Mouse (Mus musculus) A20 (cell line): ENCODE data around the gene Lin28b.

Source experiments
- DNase-seq: peaks from one replicate; pipeline ENCODE4 v3.0.0-alpha.2; 2011; ENCODE audit warnings: low read depth, low spot score

Gene Lin28b

DNA sequence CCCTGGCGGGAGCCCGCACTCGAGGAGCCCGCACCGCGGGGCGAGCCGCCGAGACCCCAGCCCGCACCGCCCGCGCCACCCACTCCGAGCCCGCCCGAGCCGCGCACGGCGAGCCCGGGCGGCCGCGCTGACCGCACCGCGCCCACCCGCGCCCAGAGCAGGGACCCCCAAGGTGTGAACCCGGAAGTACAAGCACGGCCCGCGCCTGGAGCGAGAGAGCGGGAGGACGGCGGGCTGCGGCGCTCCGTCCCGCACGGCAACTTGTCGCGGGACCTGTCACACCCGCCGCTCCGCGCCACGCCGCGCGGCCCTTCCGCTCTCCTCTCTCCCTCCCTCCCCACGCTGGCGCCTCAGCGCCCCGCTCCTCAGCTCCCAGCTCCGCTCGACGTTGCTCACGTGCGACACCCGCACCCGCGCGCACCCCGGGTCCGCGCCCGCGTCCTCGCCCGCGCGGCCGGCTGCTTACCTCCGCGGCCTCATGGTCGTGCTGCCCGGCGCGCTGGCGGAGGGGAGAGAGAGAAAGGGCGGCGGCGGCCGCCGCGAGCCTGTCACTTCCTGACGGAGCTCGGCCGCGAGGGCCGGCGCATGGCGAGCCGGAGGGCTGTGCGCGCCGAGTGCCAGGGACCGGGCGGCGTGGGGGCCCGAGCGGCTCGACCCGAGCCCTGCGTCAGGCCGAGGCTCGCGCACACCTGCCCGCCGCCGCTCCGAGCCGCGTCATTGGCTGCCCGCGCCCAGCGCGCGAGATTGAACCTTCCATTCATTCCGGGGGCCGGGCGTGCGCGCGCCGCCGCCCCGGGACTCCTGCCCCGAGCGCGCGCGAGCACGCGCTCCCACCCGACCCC is at the start of gene Lin28b:
TSS of gene Lin28b (minus strand) at position 635 of the 842 bp plus-strand sequence.
- DNase-seq = no peak

DNA sequence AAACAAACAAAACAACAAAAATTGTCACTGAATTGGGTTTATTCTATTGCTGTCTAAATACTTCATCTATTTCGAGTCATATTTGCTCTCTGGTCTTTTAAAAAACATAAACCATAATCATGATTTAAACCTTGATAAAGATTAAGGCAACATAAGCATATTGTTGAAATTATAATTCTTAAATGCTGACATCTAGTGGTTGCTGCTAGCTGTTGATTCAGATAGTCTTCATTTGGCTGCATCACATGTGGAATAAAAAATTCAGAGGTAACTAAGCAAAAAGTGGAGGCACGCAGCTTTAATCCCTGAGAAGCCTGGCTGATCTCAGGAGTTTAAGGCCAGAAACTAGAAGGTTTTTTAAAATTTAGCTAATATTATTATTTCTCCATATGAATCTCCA is 25.6 kb upstream of the Lin28b start:
- peak; percentile 2 for DNase-seq

DNA sequence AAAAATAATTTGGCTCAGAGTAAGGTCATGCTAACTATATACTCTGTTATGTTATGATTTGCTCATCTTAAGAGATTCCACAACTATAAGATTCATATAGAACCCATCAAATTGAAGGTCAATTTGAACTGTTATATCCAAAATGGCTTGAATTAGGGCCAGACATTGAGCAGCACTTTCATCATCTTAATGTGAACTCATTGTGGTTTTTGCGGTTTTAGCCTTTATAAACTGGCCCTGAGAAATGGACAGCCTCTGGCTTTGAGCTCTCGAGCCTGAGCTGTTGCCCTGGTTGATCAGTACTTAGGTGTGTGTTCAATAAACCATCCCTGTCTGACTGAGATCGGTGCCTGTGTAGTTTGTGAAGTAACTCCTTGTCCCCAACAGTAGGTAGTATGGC is 24.5 kb upstream of the Lin28b start:
- DNase-seq = no peak

DNA sequence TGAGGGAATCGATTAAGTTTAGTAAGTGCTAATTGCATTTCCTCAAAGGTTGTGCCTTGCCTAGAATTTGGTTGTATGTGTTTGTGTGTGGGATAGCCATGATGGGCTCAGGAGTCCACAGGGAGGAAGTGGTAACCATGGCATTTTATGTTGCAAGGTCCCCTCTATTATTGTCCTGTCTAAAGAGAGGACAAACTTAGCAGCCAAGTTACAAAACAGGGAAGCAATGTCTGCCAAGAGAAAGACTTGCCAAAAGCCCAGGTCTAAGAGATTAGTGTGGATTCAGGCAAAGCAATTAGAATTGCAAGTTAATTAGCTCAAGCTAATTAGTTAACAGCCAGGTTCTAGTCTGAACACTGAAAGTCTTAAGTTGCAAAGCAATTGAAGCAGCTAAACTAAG is 14.1 kb upstream of the Lin28b start:
- DNase-seq = no peak

DNA sequence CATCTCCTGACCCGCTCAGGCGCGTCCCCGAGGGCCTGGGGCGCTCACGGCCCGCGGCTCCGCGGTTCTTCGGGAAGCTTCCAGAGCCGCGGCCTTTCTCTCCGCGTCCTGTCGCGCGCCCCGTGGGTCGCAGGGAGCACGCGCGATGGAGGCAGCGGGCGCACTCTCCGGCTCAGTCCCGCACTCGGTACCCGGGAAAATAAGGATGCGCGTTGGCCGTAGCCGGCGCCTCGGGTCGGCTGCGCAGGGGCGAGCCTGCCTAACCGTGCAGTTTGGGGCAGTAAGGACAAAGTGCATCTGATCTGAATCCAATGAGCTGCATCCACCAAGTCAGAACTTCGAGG is 380 bp upstream of the Lin28b start:
- DNase-seq = no peak

DNA sequence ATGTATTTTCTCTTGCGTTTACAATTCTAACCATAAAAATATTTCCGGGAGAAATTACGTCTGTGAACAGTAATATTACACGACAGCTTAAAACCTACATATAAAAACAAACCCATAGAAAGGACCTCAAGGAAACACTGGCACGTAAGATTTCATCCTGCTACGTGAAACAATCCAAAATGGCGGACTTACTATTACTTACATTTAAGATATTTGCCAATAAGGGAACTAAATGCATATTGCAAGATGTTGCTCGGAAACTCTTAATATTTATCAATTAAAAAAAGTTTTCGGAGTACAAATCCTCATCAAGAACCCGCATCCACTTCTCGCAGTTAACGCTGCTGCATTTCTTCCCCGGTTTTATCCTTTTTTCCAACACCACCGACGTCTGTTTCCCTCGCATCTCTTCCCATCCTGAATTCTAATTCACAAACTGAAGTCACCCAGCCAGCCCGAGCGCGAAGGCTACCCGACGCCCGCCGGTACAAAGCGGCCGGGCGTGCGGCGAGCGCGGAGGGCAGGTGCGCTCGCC is 902 bp downstream of the Lin28b start:
- DNase-seq = no peak

DNA sequence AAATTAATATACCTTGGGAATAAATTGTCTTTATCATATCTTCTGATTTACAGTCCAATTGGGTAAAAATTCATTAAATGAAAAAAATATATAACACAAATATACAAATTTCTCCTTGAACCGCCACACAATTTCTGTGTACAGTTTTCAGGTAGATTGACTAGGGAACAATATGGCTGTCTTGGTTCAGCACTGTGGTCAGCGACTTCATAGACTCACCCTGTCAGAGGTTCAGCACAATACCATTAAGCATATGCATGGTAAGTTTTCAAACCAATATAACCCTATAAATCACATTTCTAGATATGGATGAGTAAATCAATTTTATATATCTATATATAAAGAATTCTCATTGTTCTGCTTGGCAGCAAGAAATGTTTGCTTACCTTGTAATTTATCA is 3.0 kb downstream of the Lin28b start:
- peak; percentile 4 for DNase-seq

DNA sequence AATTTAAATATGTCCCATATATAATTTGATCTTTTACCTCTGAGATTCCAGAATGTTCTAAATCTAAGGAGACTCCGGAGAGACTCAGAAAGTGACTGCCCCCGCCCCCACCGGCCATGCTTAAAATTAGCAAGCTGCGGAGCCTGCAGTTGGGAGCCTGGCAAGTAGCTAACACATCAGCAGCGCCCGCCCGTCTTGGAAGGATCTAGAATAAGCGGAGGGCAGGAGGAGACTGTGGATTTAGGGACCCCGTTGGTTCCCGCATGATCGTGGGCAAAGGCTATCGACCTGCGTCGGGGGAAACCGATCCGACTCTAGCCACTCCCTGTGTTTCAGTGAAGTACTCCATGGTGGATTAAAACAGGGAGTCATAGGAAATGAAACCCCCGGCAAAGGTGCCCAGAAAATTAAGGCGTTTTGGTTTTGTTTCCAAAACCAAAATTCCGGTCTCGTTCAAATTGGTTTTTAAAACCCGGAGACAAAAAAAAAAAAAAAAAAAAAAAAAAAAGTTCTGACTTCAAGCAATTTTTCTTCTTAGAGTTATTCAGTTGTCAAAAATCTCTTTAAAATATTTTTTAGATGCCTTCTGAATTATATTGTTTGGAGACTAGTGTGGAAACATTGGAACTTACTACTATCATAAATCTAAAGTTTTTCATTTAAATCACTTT is 12.4 kb downstream of the Lin28b start:
- DNase-seq = no peak

DNA sequence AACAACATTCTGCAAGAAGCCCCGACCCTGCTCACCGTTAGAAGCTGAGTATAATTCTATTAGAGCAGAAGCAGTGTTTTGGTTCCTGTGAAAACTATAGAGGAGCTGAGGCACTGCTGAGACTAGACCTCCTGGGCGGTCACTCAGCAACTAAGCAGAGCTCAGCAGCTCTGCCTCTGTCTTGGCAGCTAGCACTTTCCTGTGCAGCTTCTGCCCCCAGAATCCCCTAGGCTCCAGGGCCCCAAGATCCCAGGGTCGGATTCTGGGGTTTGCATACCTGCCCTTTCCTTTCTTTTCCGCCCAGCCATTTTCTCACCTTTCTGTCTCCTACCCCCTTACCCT is 13.1 kb downstream of the Lin28b start:
- DNase-seq = no peak

DNA sequence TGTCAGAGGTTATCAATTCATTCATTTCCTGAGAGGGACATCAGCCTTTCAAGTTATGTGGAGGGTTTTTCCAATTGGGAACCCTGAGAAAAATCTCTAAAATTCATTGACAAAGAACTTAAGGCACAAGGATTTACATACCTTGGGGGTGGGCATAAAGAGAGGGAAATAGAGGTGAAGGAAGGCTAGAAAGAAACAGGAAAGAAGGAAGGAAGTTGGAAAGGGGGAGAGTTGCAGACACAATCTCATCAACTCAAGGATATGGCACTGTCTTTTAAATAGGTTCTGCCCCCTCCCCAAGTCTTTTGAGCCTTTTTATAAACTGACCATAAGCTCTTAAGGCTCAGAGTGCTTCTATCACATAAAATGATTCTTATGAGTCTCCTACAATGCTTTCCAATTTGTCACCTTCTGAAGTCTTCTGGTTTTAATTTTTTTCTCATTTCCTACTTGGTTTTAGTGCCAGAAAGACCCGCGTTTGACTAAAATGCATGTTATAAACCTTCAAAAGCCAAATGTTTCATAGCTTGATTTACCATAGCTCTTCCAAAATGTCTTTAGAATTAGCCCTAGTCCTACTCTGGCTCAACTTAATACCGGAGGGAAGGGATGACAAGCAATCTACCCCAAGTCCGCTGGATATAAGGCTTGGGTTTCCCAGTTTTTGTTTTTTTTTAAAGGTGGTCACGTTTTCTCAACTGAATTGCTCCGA is 13.6 kb downstream of the Lin28b start:
- DNase-seq = no peak

DNA sequence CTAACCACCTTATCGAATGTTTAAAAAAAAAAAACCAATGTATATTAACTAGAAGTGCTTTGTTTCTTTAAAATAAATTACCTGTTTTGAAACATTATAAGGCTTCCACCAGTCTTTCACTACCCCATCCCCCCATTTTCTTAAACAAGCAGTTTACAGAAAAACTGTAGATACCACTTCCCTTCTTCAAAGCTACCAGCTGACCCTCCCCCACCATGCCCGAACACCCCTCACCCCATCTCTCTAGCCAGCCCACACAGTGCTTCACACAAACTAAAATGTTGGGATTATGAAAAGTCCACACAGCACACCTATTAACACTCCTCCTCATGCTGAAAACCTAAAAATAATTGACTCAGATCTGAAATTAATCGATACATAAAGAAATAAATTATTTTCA is 14.9 kb downstream of the Lin28b start:
- no peak for DNase-seq

DNA sequence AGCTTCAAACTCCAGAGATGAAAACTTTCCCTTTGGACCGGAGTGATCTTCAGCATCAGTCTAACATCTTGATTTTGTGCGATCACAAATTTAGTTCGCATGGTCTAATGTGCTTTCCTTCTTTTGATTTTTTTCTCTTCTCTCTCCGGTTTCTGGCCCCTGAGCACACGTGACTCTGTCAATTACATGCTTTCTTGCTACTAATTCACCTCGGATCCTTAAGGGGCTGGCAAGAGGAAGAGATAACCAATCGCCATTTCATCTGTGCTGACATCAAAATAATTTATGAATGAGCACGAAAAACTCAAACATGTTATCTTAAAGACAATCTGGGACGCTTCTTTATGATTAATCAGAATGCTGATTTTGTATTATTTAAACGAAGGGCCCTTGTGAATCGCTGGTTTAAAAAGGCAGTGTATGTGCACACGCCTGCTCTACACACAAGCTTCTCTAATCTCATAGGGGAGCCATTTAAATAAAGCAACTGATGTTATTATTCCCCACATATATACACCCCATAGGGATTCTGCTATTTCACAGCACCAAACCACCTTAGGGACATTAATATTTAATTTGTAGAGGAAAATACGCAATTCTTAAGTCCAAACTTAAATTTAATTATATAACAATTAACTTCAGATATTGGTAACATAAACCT is 16.0 kb downstream of the Lin28b start:
- no peak for DNase-seq

DNA sequence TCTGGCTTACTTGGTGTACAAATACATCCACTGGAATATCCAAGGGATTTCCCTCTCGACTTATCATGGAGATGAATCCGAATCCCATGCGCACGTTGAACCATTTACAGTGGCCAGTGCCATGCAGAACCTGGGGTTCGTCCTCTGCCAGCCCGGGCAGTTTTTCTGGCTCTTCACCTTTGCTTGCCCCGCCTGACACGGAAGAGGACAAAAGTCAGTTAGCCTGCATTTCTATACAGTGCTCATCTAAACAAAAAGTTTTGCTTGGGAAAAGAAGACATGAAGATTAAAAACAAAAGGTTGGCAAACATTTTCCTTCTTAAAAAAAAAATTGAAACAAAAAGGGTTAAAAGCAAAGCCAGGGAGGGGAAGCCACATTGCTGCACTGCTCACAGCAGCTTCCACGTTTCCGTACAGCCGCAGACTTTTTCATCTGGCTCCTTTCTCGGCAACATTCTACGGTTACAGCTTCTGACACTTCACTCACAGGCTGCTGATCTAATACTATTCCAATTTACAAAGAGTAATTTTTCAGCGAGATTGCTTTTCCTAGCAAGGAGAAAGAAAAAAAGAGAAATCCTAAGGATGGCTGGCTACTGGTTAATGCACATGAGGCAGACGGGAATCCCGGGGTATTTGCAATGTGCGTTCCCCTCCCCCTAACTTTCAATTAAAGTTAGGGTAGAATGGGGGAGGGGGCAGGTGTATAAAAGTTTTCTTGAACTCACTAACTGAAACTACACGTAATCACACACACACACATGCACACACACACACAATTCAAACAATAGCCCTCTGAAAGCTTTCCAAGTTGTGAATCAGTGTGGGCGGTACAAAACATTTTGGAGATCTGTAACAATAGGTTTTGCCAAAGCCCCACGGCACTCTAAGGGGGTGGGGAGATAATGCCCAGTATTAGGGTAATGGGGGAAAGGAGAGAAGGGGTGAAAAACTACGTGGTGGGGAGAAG is 16.9 kb downstream of the Lin28b start:
- no peak for DNase-seq

DNA sequence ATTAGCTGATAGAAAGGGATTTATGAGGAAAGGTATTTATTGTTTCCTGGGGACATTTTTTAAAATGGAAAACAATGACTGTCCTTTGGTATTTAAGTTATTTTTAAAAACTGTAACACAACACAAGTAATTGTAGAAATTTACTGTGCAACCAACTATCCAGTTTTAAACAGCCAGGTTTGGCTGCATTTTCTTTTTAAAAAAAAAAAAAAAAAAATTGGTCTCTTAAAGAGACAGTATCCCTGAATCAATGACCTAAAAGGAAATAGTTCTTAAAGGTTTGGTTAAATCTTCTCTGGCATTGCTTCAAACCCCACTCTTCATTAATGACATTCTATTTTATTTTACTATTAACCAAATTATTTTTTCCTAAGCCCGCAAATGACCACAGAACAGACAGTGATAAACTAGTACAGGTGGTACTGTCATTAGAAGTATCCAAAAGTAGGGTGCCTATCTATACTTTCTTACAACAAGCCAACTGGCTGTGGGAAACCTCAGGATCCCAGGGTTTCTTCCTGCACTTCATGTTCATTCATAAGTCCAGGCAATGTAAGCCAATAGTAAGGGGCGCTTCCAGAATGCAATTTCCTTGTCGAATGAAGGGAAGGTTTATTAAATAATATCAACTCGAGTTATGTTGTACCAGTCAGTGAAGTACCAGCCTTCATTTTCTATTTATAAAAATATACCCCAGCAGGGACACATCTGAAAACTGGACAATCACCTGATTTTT is 17.8 kb downstream of the Lin28b start:
- DNase-seq = no peak

DNA sequence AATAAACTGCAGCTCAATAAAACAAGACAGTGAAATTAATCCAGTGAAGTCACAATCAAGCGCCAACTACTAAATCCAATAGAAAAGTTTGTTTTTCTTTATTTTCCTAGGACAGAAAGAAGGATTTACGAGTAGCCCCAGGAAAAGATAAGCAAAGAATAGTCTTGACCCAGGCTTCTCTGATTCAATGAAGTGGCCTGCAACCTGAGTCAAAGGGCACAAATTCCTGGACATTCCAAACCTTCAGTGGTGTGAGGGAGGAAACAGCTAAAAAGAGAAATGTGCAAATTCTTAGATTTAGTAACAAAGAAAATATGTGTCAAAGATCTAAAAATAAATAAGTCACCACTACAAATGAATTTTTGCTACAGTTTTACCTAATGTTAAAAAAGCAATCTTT is 27.6 kb downstream of the Lin28b start:
- no peak for DNase-seq

DNA sequence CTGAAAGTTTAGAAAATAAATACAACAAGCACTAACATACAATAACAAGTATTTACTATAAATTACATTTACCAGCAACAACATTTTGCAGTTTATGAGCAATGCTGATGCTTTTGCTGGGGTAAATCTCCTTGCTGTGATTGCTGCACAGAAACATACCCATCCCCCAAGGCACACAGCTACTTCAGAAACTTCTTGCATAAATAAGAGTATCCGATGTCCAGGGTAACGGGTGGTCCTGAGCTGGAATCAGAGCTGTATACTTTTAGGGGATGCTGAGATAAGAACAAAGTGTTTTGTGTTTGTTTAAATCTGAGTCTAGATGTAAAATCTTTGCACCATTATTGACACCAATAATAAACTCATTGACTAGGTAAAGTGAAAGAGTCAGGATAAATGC is 28.1 kb downstream of the Lin28b start:
- no peak for DNase-seq

DNA sequence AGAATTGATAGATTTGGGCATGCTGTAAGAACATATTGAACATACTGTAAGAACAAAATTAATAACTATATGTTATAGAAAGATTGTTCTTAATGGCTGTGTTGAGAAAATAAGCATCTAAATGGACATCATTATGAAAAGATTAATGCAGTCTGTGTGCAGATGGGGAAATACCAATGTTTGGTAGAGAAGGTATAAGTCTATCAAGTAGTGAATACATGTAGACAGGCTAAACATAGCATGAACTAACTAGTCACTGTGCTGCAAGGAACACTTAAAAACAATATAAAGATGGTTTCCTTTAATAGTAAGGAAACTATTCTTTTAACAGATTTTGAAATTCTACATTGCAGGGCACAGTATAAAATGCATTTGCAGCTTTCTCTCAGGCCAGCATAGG is 39.6 kb downstream of the Lin28b start:
- DNase-seq = no peak

DNA sequence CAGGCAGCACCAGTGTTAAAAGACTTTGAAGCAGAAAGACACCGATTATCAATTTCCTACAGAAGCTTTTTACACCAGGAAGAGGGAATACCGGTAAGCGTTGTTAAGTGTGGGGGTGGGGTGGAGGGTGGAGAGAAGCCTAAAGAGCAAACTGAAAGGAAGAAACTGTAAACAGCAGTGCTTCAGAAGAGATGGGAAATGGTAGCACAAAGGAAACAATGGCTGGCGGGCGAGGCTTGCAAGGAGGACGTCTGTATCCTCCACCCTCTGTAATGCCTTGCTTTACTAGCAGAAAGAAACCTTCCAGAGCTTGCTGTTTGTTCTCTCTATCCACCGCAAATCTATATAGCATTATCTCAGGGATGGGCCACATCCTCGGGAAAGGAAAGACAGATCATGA is 40.0 kb downstream of the Lin28b start:
- DNase-seq = no peak

DNA sequence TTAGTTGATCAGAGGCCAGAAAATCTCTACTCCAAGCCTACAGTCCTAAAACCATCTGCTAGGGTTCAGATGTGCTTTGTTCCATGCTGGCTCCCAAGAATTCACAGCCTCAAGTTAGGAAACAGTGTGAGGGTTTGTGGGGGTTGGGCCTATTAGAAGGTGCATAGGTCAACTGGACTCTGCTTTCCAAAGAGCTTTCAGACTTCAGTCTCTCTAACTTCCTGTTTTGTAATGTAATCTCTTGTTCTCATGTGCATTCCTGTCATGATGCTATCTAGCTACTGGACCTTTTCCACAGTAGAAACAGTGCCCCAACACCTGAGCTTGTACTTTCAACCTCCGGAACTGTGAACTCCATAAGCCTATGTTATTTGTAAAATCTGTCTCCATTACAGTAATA is 63.8 kb downstream of the Lin28b start:
- DNase-seq = no peak

DNA sequence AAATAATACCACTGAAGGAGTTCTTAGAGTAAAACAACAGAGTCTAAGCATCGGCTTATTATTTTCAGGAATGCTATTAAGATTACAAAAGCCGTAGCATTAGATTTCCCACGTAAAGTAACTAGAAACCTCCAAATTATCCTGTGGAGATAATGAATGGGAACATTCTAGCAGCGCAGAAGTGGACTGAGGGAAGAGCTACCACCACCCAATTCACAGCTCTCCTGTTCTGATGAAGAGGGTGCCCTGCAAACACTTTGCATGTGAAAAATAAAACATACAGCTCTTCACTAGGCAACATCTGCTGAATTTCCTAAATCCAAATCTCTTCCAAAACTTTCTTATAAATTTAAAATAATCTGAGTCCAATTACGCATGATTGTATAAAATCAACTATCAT is 74.1 kb downstream of the Lin28b start:
- DNase-seq = no peak
